Mouse (Mus musculus) mammary gland, adult 2 months (tissue): ENCODE measurements around the gene Actl10. TPM values are rescaled to one million over a fixed set of nuclear protein-coding genes. Genes with fewer than 3 reads are reported as not detected.

Experiments
- polyA plus RNA-seq: library from polyadenylated mRNA; depleted of rRNA; stranded (reverse); fragments of >200 nt; gene quantifications from 2 replicates; pipeline ENCODE4 v1.2.3, GENCODE M21; 2012; ENCODE audit warnings: low replicate concordance; rRNA removed

The Actl10 gene
- polyA plus RNA-seq: 0.14 TPM in 1 of 2 replicates, not detected in the other

DNA sequence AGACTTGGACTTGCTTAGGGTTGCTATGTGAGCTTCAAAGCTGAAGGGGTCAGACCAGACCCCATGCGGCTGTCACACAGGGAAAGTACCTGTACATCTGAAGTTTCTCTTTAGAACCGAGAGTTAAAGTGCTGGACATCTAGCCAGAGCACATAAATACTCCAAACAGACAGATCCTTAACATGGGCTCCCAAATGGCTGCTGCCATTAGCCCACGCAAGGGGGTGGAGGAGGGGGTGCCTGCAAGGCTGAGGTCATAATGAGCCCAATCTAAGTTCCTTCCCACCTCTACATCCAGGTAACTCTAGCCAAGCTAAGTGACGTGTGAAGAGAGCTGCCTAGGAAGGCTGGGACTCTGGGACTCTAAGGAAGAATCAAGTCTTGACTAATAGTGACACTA is at the start of gene Actl10:
Gene Actl10 (plus strand): TSS at position 301 of the 400 bp plus-strand sequence.

GRCm38 (mm10) chr2:154546711-154547110 is 4.9 kb upstream of the Actl10 start, which contains the start of gene 1700003F12Rik:
1700003F12Rik (plus strand) TSS chr2:154547085.

GRCm38 (mm10) chr2:154558264-154559039 is 6.9 kb downstream of the Actl10 start, which contains the start of gene Necab3:
Necab3 (minus strand) TSS chr2:154558890.

DNA sequence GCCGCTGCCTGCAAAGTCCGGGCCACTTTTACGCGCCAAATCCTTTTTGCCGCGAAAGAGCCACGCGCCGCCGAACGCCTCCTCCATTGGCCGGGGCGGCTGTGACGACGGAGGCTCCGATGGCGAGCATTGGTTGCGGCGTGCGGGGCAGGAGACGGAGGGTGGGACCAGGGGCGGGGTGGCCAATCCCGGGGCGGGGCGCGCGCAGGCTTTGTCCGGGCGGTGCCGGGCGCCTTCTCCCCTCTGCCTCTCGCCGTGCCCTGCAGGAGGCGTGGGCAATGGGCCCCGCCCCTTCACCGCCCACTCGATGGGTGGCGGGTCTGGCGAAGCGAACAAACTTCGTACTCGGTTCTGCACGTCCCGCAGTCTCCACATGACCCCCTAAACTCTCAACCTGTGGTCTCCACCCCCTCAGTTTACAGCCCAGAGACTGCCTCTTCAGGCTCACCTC is 18.3 kb downstream of the Actl10 start, which contains the start of gene E2f1:
Gene E2f1 (minus strand): TSS at position 57 of the 451 bp plus-strand sequence.

Other genes starting within 250 kb of the Actl10 start
- not detected in 2 replicates for gene Bpifb9b, start 244.5 kb upstream of the Actl10 start, polyA plus RNA-seq
- gene Cdk5rap1, start 178.8 kb upstream of the Actl10 start, polyA plus RNA-seq: 5.8 and 12.7 TPM in 2 replicates
- gene Snta1, start 143.7 kb upstream of the Actl10 start, polyA plus RNA-seq: 30.3 and 42.6 TPM in 2 replicates
- gene Cbfa2t2, start 115.3 kb upstream of the Actl10 start, polyA plus RNA-seq: 10.9 and 12.3 TPM in 2 replicates
- gene 1700003F12Rik, start 4.7 kb upstream of the Actl10 start, polyA plus RNA-seq: 0.45 and 2.6 TPM in 2 replicates
- gene Necab3, start 7.1 kb downstream of the Actl10 start, polyA plus RNA-seq: 4.3 and 5.1 TPM in 2 replicates
- gene E2f1, start 18.1 kb downstream of the Actl10 start, polyA plus RNA-seq: 5.8 and 8.5 TPM in 2 replicates
- 72.3 and 84.3 TPM in 2 replicates for gene Pxmp4, start 51.9 kb downstream of the Actl10 start, polyA plus RNA-seq
- 6.2 and 7.6 TPM in 2 replicates for gene Zfp341, start 61.5 kb downstream of the Actl10 start, polyA plus RNA-seq
- 1.5 and 2.1 TPM in 2 replicates for gene 4930519P11Rik, start 61.7 kb downstream of the Actl10 start, polyA plus RNA-seq
- 63.7 and 64.4 TPM in 2 replicates for gene Chmp4b, start 99.9 kb downstream of the Actl10 start, polyA plus RNA-seq
- gene Gm14214, start 218.3 kb downstream of the Actl10 start, polyA plus RNA-seq: not detected in 2 replicates
- 137 and 220 TPM in 2 replicates for gene Raly, start 239.3 kb downstream of the Actl10 start, polyA plus RNA-seq
- 0.60 TPM in 1 of 2 replicates, not detected in the other for gene a, start 239.6 kb downstream of the Actl10 start, polyA plus RNA-seq